Mouse (Mus musculus) kidney, postnatal 0 days (tissue): ENCODE results near the gene Ppp6r1. TPM values are rescaled to one million over a fixed set of nuclear protein-coding genes. Genes with fewer than 3 reads are reported as not detected.
A peak's percentile ranks its signal among the peaks of the same experiment; 100 is the strongest.

Experiments
- ATAC-seq: fragments of 200-750 bp; cut with Nextera tagmentation; replicated peaks from 2 replicates; pipeline ENCODE4 v1.8.0; 2017; ENCODE audit warnings: low read depth, moderate number of reproducible peaks, moderate TSS enrichment, moderate library complexity; ENCODE audit not compliant: low FRiP score
- DNase-seq: peaks from one replicate; pipeline ENCODE4 v3.0.0-alpha.2; 2016; ENCODE audit warnings: low spot score
- H3K27ac ChIP-seq: fragments of 300-500 bp; sonication (generic); 2 replicates; pipeline ENCODE4 v1.5.1; 2014; ENCODE audit warnings: mild to moderate bottlenecking
- H3K27me3 ChIP-seq: fragments of 300-500 bp; sonication (generic); 2 replicates; pipeline ENCODE4 v1.6.1; 2014; ENCODE audit warnings: low read length, mixed read lengths; ENCODE audit not compliant: insufficient read depth
- H3K36me3 ChIP-seq: fragments of 300-500 bp; sonication (generic); 2 replicates; pipeline ENCODE4 v1.6.1; 2014; ENCODE audit warnings: low read length, mixed read lengths; ENCODE audit not compliant: insufficient read depth
- H3K4me1 ChIP-seq: fragments of 300-500 bp; sonication (generic); replicated peaks from 2 replicates; pipeline ENCODE4 v1.6.1; 2014; ENCODE audit warnings: antibody characterized with exemption, low read length, mixed read lengths; ENCODE audit not compliant: insufficient read depth
- H3K4me2 ChIP-seq: fragments of 300-500 bp; sonication (generic); 2 replicates; pipeline ENCODE4 v1.6.1; 2014; ENCODE audit warnings: mild to moderate bottlenecking, low read length, moderate library complexity, mixed read lengths
- H3K4me3 ChIP-seq: fragments of 300-500 bp; sonication (generic); replicated peaks from 2 replicates; pipeline ENCODE4 v1.5.1; 2014; ENCODE audit warnings: low read depth, low read length
- H3K9ac ChIP-seq: fragments of 300-500 bp; sonication (generic); 2 replicates; pipeline ENCODE4 v1.6.1; 2014; ENCODE audit warnings: low read depth, low read length
- H3K9me3 ChIP-seq: fragments of 300-500 bp; sonication (generic); replicated peaks from 2 replicates; pipeline ENCODE4 v1.6.1; 2016; ENCODE audit warnings: low read length, inconsistent platforms, mixed read lengths
- CTCF ChIP-seq: IDR thresholded peaks from 2 replicates; pipeline ENCODE4 v1.5.1; 2016; ENCODE audit warnings: antibody characterized with exemption, low read depth, mild to moderate bottlenecking, moderate library complexity
- WGBS: fragments of 180-500 bp; shearing (Covaris S2); extraction: QIAGEN DNeasy Blood & Tissue Kit; methylation state at CpG from one replicate; pipeline ENCODE4 v1.1.7; 2014; 5-methylcytosine and 5-hydroxymethylcytosine counted together
- polyA plus RNA-seq: library from polyadenylated mRNA; unstranded; fragments of >200 nt; fragmentation: Nextera tagmentation; extraction: Ambion mirVana; gene quantifications from 2 replicates; pipeline ENCODE4 v1.2.1, GENCODE M21; 2015

The Ppp6r1 gene
- polyA plus RNA-seq, 1 experiment from 2014 or later, result 5.1 TPM

- 80% methylated on average over 3 of the region's 3 CpGs for WGBS
- no peak overlapping the region for H3K9ac ChIP-seq
- no peaks in the 10 kb centered on the region for H3K27me3 ChIP-seq
- no peaks in the 10 kb centered on the region for H3K4me1 ChIP-seq
- no peak overlapping the region for H3K4me2 ChIP-seq
- DNase-seq (no peak), ATAC-seq (no peak)
- no peak overlapping the region for H3K4me3 ChIP-seq
- H3K9me3 ChIP-seq, result no peaks in the 10 kb centered on the region
- no peak overlapping the region for H3K27ac ChIP-seq
- TF ChIP-seq CTCF, result no peak
- H3K36me3 ChIP-seq, result peaks cover 34% of the 10 kb centered on the region
Measured at GRCm38 (mm10) chr7:4646806-4647205, 12.0 kb downstream of the Ppp6r1 start.

GRCm38 (mm10) chr7:4643225-4643624, 15.6 kb downstream of the Ppp6r1 start:
- H3K27ac ChIP-seq, result no peak overlapping the region
- H3K9ac ChIP-seq, result no peak overlapping the region
- no peaks in the 10 kb centered on the region for H3K27me3 ChIP-seq
- H3K9me3 ChIP-seq, result no peaks in the 10 kb centered on the region
- H3K4me2 ChIP-seq, result no peak overlapping the region
- 85% methylated on average over 6 of the region's 6 CpGs for WGBS
- no peak for DNase-seq
- H3K4me1 ChIP-seq, result no peaks in the 10 kb centered on the region
- H3K36me3 ChIP-seq, result peaks cover 64% of the 10 kb centered on the region
- TF ChIP-seq CTCF, result no peak
- H3K4me3 ChIP-seq, result no peak overlapping the region
- ATAC-seq, result no peak

GRCm38 (mm10) chr7:4641956-4642355, 16.9 kb downstream of the Ppp6r1 start:
- no peak for TF ChIP-seq CTCF
- H3K27ac ChIP-seq, result no peak overlapping the region
- no peak overlapping the region for H3K4me2 ChIP-seq
- DNase-seq (no peak), ATAC-seq (no peak)
- peaks cover 66% of the 10 kb centered on the region for H3K36me3 ChIP-seq
- 80% methylated on average over 7 of the region's 7 CpGs for WGBS
- no peaks in the 10 kb centered on the region for H3K9me3 ChIP-seq
- no peaks in the 10 kb centered on the region for H3K27me3 ChIP-seq
- no peaks in the 10 kb centered on the region for H3K4me1 ChIP-seq
- H3K4me3 ChIP-seq, result no peak overlapping the region
- no peak overlapping the region for H3K9ac ChIP-seq

- Histone ChIP-seq H3K27ac (no peak overlapping the region), H3K4me2 (no peak overlapping the region), H3K4me3 (no peak overlapping the region), H3K9ac (no peak overlapping the region), H3K27me3 (no peaks in the 10 kb centered on the region), H3K9me3 (no peaks in the 10 kb centered on the region), H3K4me1 (no peaks in the 10 kb centered on the region), H3K36me3 (peaks cover 66% of the 10 kb centered on the region)
- ATAC-seq, result no peak
- TF ChIP-seq CTCF, result peak; percentile 21; the same call in 1 of the 2 replicates
- 85% methylated on average over 11 of the region's 11 CpGs for WGBS
- no peak for DNase-seq
Measured at GRCm38 (mm10) chr7:4641155-4641554, 17.7 kb downstream of the Ppp6r1 start.

GRCm38 (mm10) chr7:4636179-4636578, 22.6 kb downstream of the Ppp6r1 start:
- Histone ChIP-seq H3K4me3 (no peak overlapping the region), H3K36me3 (peaks cover 71% of the 10 kb centered on the region), H3K4me1 (no peaks in the 10 kb centered on the region), H3K9ac (no peak overlapping the region), H3K27ac (no peak overlapping the region), H3K9me3 (no peaks in the 10 kb centered on the region), H3K4me2 (no peak overlapping the region), H3K27me3 (no peaks in the 10 kb centered on the region)
- 85% methylated on average over 4 of the region's 4 CpGs for WGBS
- DNase-seq, result no peak
- no peak for TF ChIP-seq CTCF
- no peak for ATAC-seq

GRCm38 (mm10) chr7:4631031-4631430, 27.8 kb downstream of the Ppp6r1 start, which contains the start of gene Tmem86b:
Gene Tmem86b (minus strand): TSS chr7:4631422.
- H3K9ac ChIP-seq, result no peak within 1 kb of the TSS
- no peak for TF ChIP-seq CTCF

GRCm38 (mm10) chr7:4630198-4630597, 28.6 kb downstream of the Ppp6r1 start:
- DNase-seq (no peak), ATAC-seq (peak; percentile 14; the same call in 1 of the 2 replicates)
- no peaks in the 10 kb centered on the region for H3K9me3 ChIP-seq
- no peak overlapping the region for H3K9ac ChIP-seq
- WGBS, result 83% methylated on average over 1 of the region's 1 CpGs
- H3K27ac ChIP-seq, result no peak overlapping the region
- no peak overlapping the region for H3K4me2 ChIP-seq
- TF ChIP-seq CTCF, result no peak
- H3K4me1 ChIP-seq, result no peaks in the 10 kb centered on the region
- H3K4me3 ChIP-seq, result no peak overlapping the region
- H3K27me3 ChIP-seq, result no peaks in the 10 kb centered on the region
- peaks cover 43% of the 10 kb centered on the region for H3K36me3 ChIP-seq

More at GRCm38 (mm10) chr7:4631031-4631430, 27.8 kb downstream of the Ppp6r1 start, which contains the start of gene Tmem86b:
- DNase-seq (no peak), ATAC-seq (peak; percentile 36; the same call in 1 of the 2 replicates)
- H3K4me3 ChIP-seq, result no peak within 1 kb of the TSS
- WGBS, result 91% methylated on average over 4 of the region's 4 CpGs
- peaks cover 49% of the 10 kb centered on the region for H3K36me3 ChIP-seq
- no peaks in the 10 kb centered on the region for H3K9me3 ChIP-seq
- H3K4me1 ChIP-seq, result no peaks in the 10 kb centered on the region
- no peak within 1 kb of the TSS for H3K4me2 ChIP-seq
- no peak within 1 kb of the TSS for H3K27ac ChIP-seq
- no peaks in the 10 kb centered on the region for H3K27me3 ChIP-seq
